In genomic region chr7:111515471-111515870, GRCm38 (mm10) we compare ENCODE assay signal across 11 mouse cellular contexts.
"Had no signal": no experiment of that assay in that cellular context is flagged by ENCODE, and none has a peak within 500 bp of the region (broad histone marks: within the 10 kb centered on the region; RNA-seq: fewer than 3 reads in every experiment).

No protein-coding gene starts in this region.

- DNase-seq: gastrocnemius, adult 2 months; gastrocnemius, postnatal 10 days; gastrocnemius, postnatal 25 days; heart, adult 2 months; heart, postnatal 4 days; kidney, adult 18-20 months; kidney, adult 9 months; kidney, postnatal 14 days; kidney, postnatal 36 days; layer of hippocampus, adult 9-11 months; layer of hippocampus, postnatal 36 days had no signal
